Mouse (Mus musculus): ENCODE results near the gene Ndufa6.
"Not testable (repeated sequence)": the region's sequence is repeated elsewhere in the genome, so short reads cannot be mapped to it uniquely, and the experiment has no call there.

Ndufa6 gene

DNA sequence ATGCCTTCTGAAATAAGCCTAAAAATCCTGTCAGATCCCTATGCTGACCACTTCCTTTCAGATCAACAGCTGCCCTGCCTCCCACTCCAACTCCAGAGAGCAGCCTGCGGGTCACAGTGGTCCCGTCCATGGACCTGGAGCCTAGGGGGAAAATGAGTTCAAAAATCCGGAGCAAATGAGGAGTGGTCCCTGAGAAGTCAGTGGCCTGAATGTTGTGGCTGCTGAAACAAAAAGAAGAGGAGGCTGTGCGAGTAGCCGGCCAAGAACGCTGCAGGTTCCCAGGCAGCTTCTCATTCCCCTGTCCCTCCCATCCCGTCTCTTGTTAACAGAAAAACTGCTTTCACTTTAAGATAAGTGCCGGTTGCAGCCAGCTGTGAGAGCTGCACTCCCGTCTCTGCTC, 10.4 kb upstream of the Ndufa6 start:
- DNase-seq (ENCODE audit: low spot score) = not testable (repeated sequence)

DNA sequence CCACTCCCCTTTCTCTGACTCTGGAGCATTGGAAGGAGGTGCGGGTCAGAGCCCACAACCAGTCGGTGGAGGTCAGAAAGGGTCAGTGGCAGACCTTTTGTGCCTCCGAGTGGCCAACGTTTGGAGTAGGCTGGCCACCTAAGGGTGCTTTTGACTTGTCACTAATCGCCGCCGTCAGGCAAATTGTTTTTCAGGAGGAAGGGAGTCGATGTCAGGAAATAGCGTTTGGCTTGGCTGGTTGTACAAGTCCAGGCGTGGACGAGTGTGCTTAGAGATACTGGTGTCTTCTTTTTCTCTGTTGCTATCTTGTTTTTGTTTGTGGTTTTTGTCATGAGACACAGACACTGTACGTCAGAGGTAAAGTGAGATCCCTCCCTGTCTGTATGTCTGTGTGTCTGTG, 9.7 kb upstream of the Ndufa6 start:
- not testable (repeated sequence) for DNase-seq (ENCODE audit: low spot score)

DNA sequence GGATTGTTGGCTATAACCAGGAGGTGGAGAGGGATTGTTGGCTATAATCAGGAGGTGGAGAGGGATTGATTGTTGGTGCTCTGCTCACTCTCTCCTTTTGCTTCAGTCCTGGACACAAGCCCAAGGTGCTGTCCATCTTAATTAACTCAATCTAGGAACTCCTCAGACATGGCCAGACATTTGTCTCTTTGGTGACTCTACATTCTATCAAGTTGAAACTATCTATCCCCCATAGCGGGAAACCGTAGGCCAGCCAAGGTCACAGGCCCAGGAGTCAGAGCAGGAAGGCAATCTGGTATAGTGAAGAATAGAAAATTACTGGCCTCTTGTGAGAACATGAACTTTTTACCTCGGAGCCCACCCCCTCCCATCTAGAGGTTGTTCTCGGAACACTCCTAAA, 8.1 kb upstream of the Ndufa6 start:
- DNase-seq (ENCODE audit: low spot score) = no peak

DNA sequence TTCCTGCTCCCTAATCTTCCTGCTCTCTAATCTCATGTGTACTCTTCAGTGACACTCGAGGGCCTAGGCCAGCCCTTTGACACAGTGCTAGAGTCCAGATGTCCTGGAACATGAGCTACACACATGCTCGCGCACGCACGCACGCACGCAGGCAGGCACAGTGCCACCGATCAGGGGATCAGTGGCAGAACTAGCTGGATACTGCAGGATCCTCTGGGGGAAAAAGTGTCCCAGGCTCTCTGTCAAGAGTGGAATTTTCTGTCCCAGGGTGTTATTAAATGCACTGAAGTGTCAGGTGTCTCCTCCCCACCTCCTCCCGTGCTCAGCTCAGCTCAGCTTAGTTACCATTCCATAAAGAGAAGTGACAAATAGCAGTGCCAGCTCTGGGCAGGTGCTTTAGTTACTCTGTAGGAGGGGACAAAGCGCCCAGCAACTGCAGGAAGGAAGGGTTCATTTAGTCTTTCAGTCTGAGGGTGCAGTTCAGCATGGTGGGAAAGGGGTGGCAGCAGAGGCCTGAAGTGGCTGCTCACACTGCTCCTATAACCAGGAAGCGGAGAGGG, 7.4 kb upstream of the Ndufa6 start:
- DNase-seq (ENCODE audit: low spot score) = no peak

DNA sequence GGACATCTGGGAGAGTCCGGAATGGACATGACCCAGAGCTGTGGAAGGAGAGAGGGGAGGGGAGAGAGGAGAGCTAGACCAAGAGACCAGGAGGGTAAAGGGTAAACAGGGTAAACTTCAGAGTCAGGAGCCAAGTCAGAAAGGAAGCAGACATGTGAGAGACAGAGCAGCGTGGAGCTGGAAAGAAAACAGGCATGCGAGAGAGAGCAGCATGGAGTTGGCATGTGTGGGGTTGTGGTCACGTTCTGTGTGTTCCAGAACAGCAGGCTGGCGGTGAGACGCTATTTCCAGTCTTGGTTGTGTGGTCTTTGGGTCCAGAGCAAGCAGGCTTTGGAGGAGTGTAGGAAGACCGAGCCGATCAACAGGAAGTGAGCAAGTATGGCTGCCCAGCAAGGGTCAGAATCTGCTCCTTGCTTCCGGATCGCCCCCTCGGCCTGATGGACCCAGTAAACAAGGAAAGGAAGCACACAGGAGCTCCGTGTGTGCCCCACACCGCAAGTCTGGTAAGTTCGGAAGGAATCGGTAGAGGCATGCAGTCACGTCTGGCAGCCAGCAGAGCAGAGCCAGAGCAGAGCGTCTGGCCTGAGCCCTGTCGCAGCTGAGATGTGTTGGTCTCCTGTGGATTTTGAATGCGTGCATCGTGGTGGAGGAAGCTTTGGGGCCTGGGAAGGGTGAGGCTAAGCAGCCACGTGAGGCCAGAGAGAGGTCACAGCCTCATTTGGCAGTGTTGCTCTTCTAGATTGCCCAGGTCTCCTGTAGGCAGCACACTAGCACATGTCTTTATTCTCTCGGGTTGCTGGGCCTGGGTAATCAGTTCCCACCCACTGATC, 4.5 kb upstream of the Ndufa6 start:
- no peak for DNase-seq (ENCODE audit: low spot score)

DNA sequence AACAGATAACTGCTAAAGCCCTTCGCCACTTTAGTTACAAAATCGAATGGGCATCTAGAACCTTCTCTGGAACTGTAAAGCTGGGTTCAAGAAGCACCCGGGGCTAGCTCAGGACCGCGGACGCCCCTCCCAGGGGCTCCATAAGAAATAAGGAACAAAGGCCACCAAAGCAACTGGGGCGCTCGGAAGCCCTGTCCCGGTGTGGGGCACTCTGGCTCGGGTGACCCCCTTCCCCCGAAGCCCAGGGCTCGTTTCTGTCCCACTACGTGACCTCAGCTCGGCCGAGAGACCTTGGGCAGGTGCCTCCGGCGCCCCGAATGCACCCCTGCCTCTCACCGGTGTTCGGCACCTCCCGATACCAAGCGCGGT, 393 bp downstream of the Ndufa6 start:
- no peak for DNase-seq (ENCODE audit: low spot score)

DNA sequence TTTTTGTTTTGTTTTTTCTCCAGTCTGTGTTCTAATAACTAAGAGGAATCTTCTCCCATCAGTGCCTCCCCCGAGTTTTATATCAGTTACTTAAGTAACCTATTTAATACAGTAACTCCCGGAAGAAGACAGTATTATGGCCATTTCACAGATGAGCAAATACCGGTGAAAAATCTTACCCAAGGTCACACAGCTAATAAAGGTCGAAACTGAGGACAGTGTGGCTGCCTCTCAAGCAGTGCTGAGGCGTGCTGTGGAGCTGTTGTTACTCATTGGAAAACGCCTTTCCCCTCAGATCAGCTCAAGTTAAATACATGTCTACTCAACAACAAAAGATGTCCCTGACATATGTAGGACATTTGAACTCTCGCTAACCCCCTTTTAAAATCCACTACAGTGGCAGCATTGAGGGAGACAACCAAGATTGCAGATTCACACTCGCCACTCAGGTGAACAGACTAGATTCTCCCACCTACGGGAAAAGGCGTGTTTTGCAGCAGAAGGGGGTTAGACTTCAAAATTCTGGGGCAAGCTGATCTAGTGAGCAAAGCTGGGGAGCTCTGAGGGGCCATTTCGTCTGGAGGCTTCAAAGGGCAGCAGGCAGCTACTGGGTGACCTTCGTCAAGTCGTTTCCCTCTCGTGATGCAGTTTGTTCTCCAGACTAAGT, 911 bp downstream of the Ndufa6 start:
- DNase-seq (ENCODE audit: low spot score) = no peak

DNA sequence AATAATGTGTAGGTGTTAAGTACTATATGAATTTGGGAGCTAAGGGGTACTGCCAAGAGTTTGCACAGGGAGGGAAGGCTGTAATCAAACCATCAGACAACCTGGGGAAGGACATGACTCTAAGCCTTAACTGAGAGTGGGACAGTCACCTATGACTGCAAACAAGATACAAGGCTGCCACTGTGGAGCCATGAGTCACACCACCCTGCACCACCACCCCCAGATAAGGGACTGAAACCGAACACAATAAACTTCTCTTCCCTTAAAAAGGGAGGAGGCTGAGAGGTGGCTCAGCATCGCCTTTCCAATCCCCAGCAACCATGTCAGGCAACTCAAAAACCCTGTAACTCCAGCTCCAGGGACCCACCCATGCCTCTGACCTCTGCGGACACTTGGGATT, 2.6 kb downstream of the Ndufa6 start:
- DNase-seq (ENCODE audit: low spot score) = no peak

DNA sequence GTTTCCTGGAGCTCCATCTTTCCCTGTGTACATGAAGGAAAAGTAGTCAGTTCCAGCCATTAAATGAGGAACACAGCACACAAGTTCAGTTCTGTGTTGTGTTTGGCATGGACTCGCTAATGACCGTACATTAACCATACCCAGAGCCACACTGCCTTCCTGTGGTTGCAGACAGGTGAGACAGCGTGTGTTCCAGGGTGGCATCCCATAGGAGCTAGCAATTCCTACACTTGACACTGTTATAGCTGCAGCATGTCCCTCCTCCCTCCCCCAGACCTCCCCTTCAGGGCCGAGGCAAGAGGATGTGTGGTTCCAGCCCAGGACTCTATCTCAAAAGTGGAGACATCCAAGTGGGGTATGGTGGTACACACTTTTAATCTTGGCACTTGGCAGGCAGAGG, 3.8 kb downstream of the Ndufa6 start:
- DNase-seq (ENCODE audit: low spot score) = no peak

DNA sequence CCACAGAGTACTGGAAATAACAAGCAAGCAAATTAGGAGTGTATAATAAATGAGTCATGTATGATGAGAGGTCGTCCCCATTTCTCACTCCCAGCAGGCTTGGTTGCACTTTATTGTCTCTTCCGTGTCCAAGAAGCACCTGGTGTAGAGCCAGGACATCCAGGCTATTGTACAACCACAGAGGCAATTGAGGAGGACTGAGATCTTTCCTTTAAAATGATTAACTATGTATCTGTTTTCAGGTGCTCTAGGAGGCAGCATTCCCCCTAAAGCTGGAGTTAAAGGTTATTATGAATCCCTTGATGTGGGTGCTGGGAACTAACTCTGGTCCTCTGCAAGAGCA, 5.2 kb downstream of the Ndufa6 start:
- DNase-seq (ENCODE audit: low spot score) = no peak

DNA sequence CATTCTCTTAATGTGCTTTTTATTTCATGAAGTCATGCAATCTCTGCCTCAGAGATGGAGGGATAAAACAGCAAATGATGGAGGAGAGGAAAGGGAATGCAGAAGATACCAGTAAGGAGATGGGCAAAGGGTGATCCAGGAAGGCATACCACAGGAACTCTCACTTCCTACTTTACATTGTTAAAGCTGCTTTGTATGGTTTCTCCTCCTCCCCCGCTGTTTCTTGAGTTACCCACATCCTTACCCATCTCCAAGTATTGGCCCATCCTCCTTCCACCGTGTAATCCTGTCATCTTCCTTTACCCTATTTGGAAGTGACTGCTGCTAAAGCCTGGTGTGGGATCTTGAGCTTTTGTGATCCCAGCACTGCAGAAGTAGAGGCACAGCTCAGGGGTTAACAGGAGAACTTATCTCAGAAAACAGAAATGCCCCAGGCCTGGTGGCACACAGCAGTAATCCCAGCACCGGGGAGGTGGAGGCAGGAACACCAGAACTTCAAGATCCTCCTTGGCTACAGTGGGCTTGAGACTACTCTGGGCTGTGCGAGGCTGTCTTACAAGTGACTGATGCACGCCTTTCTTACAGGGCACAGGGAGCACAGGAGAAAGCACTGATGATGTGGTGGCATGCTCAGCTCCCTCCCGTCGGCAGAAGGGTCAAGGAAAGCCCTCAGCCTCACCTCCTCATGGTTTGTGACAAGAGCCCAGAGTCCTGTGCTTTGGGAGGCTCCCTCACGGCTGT, 5.7 kb downstream of the Ndufa6 start:
- DNase-seq (ENCODE audit: low spot score) = no peak

DNA sequence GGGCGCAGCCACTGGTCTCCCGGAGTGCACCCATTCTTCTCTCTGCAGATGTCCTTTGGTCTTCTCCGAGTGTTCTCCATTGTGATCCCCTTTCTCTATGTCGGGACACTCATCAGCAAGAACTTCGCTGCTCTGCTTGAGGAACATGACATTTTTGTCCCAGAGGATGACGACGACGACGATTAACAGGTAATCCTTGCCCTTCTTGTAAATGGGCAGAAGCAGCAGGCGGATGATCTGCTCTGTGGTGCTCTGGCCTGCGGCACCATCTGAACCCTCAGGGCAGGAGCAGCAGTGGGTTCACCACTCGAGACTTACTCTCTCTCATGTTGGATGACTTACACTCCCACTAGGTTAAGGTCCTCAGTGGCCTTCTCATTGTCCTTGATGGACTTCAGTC, 6.3 kb downstream of the Ndufa6 start:
- no peak for DNase-seq (ENCODE audit: low spot score)

DNA sequence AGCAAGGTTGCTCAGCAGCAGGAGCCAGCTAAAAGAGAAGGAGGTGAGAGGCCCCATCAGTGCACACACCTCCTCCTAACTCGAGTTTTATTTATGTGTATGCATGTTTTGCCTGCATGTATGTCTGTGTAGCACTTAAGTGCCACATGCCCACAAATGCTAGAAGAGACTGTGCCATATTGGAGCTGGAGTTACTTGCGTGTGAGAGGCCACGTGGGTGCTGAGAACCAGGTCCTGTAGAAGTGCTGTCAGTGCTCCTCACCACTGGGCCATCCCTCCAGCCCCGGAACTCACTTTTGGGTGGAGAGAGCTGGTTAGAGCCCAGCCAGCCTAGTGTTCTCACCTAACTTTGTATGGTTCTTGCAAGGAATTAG, 6.8 kb downstream of the Ndufa6 start:
- no peak for DNase-seq (ENCODE audit: low spot score)

DNA sequence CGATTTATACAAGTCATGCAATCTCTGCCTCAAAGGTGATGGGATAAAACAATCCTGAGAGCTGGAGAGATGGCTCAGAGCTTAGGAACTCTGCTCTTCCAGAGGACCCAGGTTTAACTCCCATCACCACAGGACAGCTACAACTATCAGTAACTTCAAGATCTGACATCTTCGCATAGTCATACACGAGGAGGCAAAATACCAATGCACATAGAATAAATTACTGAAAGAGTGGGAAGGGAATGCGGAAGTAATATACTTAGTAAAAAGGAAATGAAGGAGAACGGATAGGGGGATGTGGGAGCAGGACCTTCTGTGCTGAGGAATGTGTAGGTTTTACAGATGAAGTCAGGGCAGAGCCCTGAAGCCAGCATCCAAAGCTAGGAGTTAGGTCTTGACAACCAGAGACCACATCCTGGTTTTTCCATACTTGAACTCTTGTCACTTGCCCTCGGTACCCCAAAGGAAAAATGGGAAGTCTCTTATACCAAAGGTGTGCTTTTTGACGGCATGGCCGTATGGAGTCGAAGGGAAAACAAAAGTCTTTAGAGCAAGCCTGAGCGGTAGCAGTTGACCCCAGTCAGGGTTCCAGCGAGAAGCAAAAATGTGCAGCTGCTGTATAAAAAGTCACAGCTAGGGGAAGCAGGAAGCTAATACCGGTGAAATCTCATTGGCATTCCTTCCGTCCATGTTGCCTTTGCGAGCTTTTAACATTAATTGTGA, 7.4 kb downstream of the Ndufa6 start:
- DNase-seq (ENCODE audit: low spot score) = no peak

DNA sequence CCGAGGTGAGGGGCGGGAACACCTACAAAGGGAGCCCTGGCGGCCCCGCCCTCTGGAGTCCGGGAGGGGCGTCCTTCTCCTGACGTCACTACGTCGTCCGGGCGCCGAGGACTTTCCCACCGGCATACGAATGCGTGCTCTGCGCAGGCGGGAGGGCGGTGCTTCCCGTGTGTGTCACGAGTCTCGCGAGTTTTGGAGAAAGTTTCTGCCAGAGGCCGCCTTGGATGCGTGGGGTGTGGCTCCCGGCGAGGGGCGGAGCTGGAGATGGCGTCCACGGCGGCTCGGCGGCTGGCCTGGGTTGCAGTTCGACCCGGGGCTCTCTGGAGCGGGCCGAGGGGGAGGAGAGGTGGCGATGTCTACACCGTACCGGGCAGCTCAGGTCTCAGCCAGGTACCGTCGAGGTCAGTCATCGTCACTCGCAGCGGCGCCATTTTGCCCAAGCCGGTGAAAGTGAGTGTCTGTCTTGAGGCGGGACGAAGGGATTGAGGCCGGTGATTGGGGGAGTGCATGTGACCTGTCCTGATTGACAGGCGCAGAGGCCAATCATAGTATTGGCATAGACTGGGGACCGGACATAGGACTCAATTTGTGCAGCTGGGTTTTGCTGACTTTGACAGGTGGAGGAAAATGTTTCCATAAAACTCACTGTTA, 8.2 kb downstream of the Ndufa6 start:
- DNase-seq (ENCODE audit: low spot score) = peak; percentile 98

DNA sequence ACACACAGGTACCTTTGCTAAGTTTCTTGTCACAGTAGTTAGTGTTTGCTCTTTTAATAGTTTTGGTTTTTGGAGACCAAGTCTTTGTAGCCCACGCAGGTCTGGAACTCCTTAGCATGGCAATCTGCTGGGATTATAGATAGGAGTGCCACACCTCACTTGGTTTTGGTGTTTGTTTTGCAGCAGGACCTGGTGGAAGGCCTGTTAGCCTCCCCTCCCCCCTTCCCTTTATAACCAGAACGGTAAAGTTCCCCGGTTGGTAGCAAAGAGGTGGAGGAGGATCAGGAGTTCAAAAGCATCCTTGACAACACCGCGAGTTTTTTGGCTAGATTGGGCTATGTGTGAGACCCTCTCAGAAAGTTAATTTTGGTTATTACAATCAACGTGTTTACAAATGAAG, 9.2 kb downstream of the Ndufa6 start:
- DNase-seq (ENCODE audit: low spot score) = no peak

DNA sequence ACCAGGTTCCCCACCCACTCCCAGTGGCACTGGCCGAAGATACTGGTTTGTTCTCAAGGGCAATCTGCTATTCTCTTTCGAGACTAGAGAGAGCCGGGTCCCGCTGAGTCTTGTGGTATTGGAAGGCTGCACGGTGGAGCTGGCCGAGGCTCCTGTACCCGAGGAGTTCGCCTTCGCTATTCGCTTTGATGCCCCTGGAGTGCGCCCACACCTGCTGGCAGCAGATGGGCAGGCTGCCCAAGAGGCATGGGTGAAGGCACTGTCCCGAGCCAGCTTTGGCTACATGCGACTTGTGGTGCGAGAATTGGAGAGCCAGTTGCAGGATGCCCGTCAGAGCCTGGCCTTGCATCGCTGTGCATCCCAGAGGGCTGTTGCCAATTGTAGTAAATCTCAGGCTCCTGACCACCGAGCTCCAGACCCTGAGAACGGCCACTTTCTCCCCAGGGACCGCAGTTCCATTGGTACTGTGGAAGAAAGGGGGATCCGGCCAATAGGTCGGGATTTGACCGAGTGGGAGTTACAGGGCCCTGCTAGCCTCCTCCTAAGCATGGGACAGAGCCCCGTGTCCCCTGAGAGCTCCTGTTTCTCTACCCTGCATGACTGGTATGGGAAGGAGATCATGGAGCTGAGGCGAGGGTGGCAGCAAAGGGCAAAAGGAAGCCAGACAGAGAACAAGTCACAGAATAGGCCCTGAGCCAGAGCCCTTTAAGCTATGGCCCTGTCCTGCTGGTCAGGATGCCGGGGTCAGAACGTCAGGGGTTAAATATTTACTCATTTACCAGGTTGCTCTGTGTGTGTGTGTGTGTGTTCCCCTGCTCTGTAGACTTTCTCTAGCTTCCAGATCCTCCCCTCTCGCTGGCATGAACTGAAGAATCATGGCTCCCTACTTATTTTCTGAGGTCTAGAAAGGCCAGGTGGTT, 10.5 kb downstream of the Ndufa6 start:
- DNase-seq (ENCODE audit: low spot score) = no peak

DNA sequence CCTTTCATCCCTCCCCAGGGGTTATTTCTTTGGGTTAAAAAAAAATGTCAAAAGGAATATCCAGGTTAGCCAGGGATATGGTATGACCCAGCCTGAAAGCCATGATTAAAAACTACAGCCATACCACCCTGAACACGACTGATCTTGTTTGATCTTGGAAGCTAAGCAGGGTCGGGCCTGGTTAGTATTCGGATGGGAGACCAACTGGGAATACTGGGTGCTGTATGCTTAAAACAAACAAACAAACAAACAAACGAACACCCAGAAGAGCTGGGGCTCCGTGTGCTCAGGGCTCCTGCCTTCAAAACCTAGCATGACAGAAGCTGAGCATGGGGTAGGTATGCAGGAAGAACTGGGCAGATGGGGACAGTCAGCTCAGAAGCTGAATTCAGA, 11.6 kb downstream of the Ndufa6 start:
- no peak for DNase-seq (ENCODE audit: low spot score)

DNA sequence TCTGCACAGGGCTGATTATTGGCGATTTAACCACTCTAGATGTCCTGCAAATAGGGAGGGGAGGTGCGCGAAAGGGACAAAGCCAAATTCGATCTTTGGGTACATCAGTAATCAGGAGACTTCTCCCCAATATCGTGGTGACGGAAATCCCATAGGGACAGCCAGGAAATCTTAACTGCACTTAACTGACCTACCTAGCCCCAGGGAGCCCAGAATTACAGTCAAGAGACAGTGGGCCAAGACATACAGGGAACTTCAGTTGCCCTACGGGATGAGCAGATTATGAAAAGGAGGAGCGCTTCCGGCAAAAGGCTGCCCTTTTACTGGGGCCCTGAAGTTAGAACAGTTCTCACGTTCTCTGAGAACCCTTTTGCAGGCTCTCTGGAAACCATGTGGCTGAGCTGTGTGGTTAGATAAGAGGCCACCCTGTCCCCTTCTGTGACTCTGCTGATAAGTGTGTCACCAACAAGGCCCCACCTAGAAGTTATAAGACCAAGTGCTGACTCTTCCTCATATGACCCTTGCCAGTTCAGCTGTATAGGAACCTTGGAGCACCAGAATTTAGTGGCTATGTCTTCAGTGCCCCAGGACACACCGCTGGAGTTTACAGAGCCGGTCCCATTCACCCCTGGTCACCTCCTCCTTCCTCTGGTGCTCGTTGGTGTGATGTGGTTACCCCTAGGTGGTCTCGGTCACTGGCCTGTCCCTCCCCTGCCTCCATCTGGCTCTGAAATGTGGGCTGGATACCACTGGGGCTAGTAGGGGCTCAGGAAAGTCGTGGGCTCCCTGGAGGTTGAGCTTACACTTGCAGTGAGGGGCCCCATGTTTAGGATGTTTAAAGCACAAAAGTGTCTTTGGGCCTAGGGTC, 12.2 kb downstream of the Ndufa6 start:
- no peak for DNase-seq (ENCODE audit: low spot score)

DNA sequence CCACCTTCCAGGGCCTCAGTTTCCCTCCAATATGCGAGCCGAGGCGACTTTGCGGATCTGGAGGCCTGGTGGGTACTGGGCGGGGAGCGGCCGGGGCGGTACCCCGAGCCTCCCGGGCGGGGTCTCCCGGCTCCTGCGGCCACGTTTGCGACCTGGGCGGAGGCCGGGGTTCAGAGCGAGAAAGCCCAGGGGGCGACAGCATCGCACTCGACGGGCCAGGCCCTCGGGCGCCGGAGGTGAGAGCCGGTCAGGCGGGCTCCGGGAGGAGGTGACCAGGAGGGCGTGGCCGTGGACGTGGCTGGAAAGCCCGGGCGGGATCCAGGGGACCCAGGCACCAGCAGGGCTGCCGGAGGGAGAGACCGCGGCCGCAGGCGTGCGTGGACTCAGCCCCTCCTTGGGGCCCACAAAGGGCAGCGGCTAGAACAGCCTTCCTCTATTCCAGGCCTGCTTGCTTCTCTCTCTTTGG, 13.1 kb downstream of the Ndufa6 start:
- DNase-seq (ENCODE audit: low spot score) = peak; percentile 71
